Mouse (Mus musculus): ENCODE measurements at regions not wholly inside any gene's neighbourhood (a gene's known extent, or its start where the extent isn't known, plus 50 kb on each side); places are given as distances from the start of the nearest gene placed in this dataset.

DNA sequence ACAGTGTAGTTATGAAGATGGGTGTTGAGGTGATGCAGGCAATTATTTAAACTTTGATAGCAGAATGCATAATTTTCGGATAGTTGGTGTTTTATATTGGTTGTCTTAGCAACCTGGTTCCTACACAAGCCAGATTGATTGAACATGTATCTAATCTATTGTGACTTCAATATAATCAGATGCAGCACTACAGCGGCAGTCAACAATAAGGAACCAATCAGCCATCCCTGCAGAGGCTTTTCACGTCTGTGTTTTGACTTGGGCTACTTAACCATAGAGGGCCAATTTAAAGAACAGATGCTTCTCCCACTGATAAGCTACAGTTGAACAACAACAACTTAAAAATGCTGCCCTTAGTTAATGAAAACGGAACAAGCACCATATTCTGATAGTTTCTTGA, 267.8 kb downstream of the Lmo7 start:
- DNase-seq (ENCODE audit: low spot score in 2 of 2) = no peak

DNA sequence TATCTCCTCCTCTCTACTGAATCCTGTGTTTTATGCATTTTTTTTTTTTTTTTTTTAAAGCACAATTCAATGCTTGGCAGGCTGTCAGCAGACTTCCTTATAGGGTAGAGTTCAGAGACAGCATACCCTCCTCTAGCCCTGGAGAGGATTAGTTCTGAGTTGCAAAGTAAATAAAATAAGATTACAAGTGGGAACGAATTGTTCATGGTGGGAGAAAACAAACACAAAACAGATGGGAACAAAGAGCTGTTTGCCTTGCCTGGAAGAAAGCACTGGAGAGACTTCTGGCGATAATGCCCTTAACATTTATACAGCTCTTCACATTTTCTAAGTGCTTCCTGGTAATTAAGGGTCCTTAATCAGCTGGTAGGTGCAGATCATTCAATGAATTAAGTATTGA, 254.6 kb downstream of the Lmo7 start:
- no peak for DNase-seq (ENCODE audit: low spot score in 2 of 2)
